Mouse (Mus musculus) ES-E14 (cell line): Measurements from ENCODE around the gene Stk10. TPM values are rescaled to one million over a fixed set of nuclear protein-coding genes. Genes with fewer than 3 reads are reported as not detected.

Experiments
- DNase-seq: peaks from one replicate; pipeline ENCODE4 v3.0.0-alpha.2; 2013; ENCODE audit warnings: low read depth, low spot score
- H3K27ac ChIP-seq: 2 replicates; pipeline ENCODE4 v1.5.1; 2012; ENCODE audit warnings: low read depth, mild to moderate bottlenecking, low read length, moderate library complexity, mixed read lengths; ENCODE audit not compliant: poor library complexity, insufficient read depth, severe bottlenecking
- H3K36me3 ChIP-seq: 2 replicates; pipeline ENCODE4 v1.6.1; 2012; ENCODE audit warnings: mild to moderate bottlenecking, low read length, moderate library complexity, mixed read lengths; ENCODE audit not compliant: control insufficient read depth, poor library complexity, insufficient read depth, severe bottlenecking
- H3K4me1 ChIP-seq, 2 experiments: fragments of 150-350 bp in 1 of 2; sonication (generic) in 1 of 2; 2 replicates each; pipeline ENCODE4 v1.6.1; 2012; ENCODE audit warnings: low read length in 2 of 2, mild to moderate bottlenecking in 1 of 2, mixed read lengths in 1 of 2; ENCODE audit not compliant: control insufficient read depth in 2 of 2, insufficient read depth in 2 of 2, poor library complexity in 1 of 2
- H3K4me3 ChIP-seq, 2 experiments: fragments of 150-350 bp in 1 of 2; sonication (generic) in 1 of 2; 2 replicates each; pipeline ENCODE4 v1.5.1; 2012; ENCODE audit warnings: low read length in 2 of 2, low read depth in 1 of 2, mild to moderate bottlenecking in 1 of 2, mixed read lengths in 1 of 2; ENCODE audit not compliant: insufficient read depth in 1 of 2, poor library complexity in 1 of 2, severe bottlenecking in 1 of 2
- H3K9ac ChIP-seq: 2 replicates; pipeline ENCODE4 v1.6.1; 2012; ENCODE audit warnings: low read depth, mild to moderate bottlenecking, low read length, mixed read lengths; ENCODE audit not compliant: poor library complexity, insufficient read depth, severe bottlenecking
- H3K9me3 ChIP-seq: fragments of 150-350 bp; sonication (generic); 2 replicates; pipeline ENCODE4 v1.6.1; 2012; ENCODE audit warnings: low read depth, mild to moderate bottlenecking, low read length; ENCODE audit not compliant: control insufficient read depth, insufficient read depth
- CHD2 ChIP-seq: IDR thresholded peaks from 2 replicates; pipeline ENCODE4 v1.6.1; 2014; ENCODE audit warnings: mild to moderate bottlenecking, low read depth, low read length, inconsistent platforms
- HCFC1 ChIP-seq: IDR thresholded peaks from 2 replicates; pipeline ENCODE4 v1.6.1; 2012; ENCODE audit warnings: low read length, inconsistent platforms, borderline replicate concordance; ENCODE audit not compliant: insufficient read depth
- MAFK ChIP-seq: IDR thresholded peaks from 2 replicates; pipeline ENCODE4 v1.6.1; 2014; ENCODE audit warnings: mild to moderate bottlenecking, low read depth, low read length, inconsistent platforms; ENCODE audit not compliant: insufficient read depth
- ZC3H11A ChIP-seq: IDR thresholded peaks from 2 replicates; pipeline ENCODE4 v1.6.1; 2012; ENCODE audit warnings: low read depth, mild to moderate bottlenecking, inconsistent platforms, low read length, borderline replicate concordance
- ZNF384 ChIP-seq: IDR thresholded peaks from 2 replicates; pipeline ENCODE4 v1.6.1; 2012; ENCODE audit warnings: low read depth, low read length, inconsistent platforms
- in situ Hi-C, 2 experiments: fragments of 600-800 bp; cut with MboI; formaldehyde crosslinking; loops; one replicate each; pipeline ENCODE4 v1.15.1; 2025; ENCODE audit warnings: low sequenced_read_pairs in 2 of 2, inconsistent platforms in 1 of 2; ENCODE audit not compliant: unreplicated experiment in 2 of 2
- total RNA-seq: library from RNA; depleted of rRNA; stranded (reverse); fragments of 300-350 nt; gene quantifications from 2 replicates; pipeline ENCODE4 v1.2.3, GENCODE M21; 2012

Gene Stk10
- total RNA-seq, 1 experiment: 9.8 TPM

GRCm38 (mm10) chr11:32636275-32636674 is 103.2 kb downstream of the Stk10 start:
- H3K9me3 ChIP-seq: no peaks in the 10 kb centered on the region
- H3K4me1 ChIP-seq: 0 out of 4 replicates have a peak, but pooled peaks cover 0 to 1% of the 10 kb centered on the region in 2 experiments
- no peak overlapping the region for H3K27ac ChIP-seq
- H3K36me3 ChIP-seq: no peaks in the 10 kb centered on the region
- H3K9ac ChIP-seq: no peak overlapping the region
- no peak overlapping the region for H3K4me3 ChIP-seq
- TF ChIP-seq ZNF384 (0 out of 2 replicates have a peak, but pooled peaks have one; percentile 44), CHD2 (no peak), HCFC1 (no peak)
- no peak for DNase-seq
- in situ Hi-C loops: no loop called here

GRCm38 (mm10) chr11:32638521-32639255 is 105.6 kb downstream of the Stk10 start:
- H3K9ac ChIP-seq: no peak overlapping the region
- DNase-seq: no peak
- H3K27ac ChIP-seq: no peak overlapping the region
- no peaks in the 10 kb centered on the region for H3K4me1 ChIP-seq
- no peak for TF ChIP-seq CHD2
- TF ChIP-seq MAFK: no peak
- no peak for TF ChIP-seq ZC3H11A
- TF ChIP-seq ZNF384: no peak
- TF ChIP-seq HCFC1: no peak
- no peaks in the 10 kb centered on the region for H3K9me3 ChIP-seq
- in situ Hi-C loops: no loop called here
- no peak overlapping the region for H3K4me3 ChIP-seq
- H3K36me3 ChIP-seq: no peaks in the 10 kb centered on the region

- Histone ChIP-seq H3K9ac (no peak overlapping the region), H3K4me3 (no peak overlapping the region), H3K27ac (no peak overlapping the region), H3K9me3 (no peaks in the 10 kb centered on the region), H3K36me3 (no peaks in the 10 kb centered on the region), H3K4me1 (no peaks in the 10 kb centered on the region)
- DNase-seq: no peak
- no peak for TF ChIP-seq ZNF384
- no peak for TF ChIP-seq ZC3H11A
- in situ Hi-C loops: no loop called here
These were observed 107.5 kb downstream of the Stk10 start for GRCm38 (mm10) chr11:32640617-32641016.

GRCm38 (mm10) chr11:32642249-32642876 is 109.3 kb downstream of the Stk10 start, which contains the start of gene Fbxw11:
Gene Fbxw11, plus strand, starts transcription at chr11:32642724.
- in situ Hi-C loops: no loop called here
- Histone ChIP-seq H3K4me1 (no peaks in the 10 kb centered on the region), H3K36me3 (no peaks in the 10 kb centered on the region), H3K9me3 (no peaks in the 10 kb centered on the region), H3K9ac (peak within 1 kb of the TSS; percentile 95), H3K4me3 (peak within 1 kb of the TSS; percentile 81 to 96), H3K27ac (peak within 1 kb of the TSS; percentile 85)
- DNase-seq: peak; percentile 97
- TF ChIP-seq MAFK (no peak), HCFC1 (peak; percentile 94), CHD2 (peak; percentile 89), ZC3H11A (no peak), ZNF384 (no peak)
